Mouse (Mus musculus) midbrain, embryonic 11.5 days (tissue): ENCODE data around the gene Shcbp1l. TPM values are rescaled to one million over a fixed set of nuclear protein-coding genes. Genes with fewer than 3 reads are reported as not detected.

ENCODE experiments used
- polyA plus RNA-seq: library from polyadenylated mRNA; unstranded; fragments of >200 nt; fragmentation: Nextera tagmentation; extraction: Ambion mirVana; gene quantifications from 2 replicates; pipeline ENCODE4 v1.2.1, GENCODE M21; 2014

The Shcbp1l gene
- polyA plus RNA-seq, 1 experiment from 2014 or later: 0.22 TPM

Other genes starting within 250 kb of the Shcbp1l start
- gene Lamc2, start 238.7 kb upstream of the Shcbp1l start, polyA plus RNA-seq: 0.25 and 0.51 TPM in 2 replicates
- 24.6 and 26.5 TPM in 2 replicates for gene Lamc1, start 92.4 kb upstream of the Shcbp1l start, polyA plus RNA-seq
- 27.0 and 35.6 TPM in 2 replicates for gene Dhx9, start 62.5 kb downstream of the Shcbp1l start, polyA plus RNA-seq
- 20.5 and 23.6 TPM in 2 replicates for gene Npl, start 124.9 kb downstream of the Shcbp1l start, polyA plus RNA-seq
- 12.7 and 14.1 TPM in 2 replicates for gene Rgs8, start 227.9 kb downstream of the Shcbp1l start, polyA plus RNA-seq